Mouse (Mus musculus) gastrocnemius, adult 18-20 months (tissue): ENCODE measurements around the gene Ppp1r37. TPM values are rescaled to one million over a fixed set of nuclear protein-coding genes. Genes with fewer than 3 reads are reported as not detected.
A peak's percentile ranks its signal among the peaks of the same experiment; 100 is the strongest.

Experiments used
- DNase-seq: peaks from one replicate; pipeline ENCODE4 v3.0.0; 2021; ENCODE audit warnings: low spot score
- total RNA-seq, 2 experiments: library from RNA; stranded (reverse); gene quantifications; 2 replicates each; pipeline ENCODE4 v1.2.3; 2021

Ppp1r37 gene
- total RNA-seq, 2 experiments from 2014 or later: 43.4 to 47.5 TPM

GRCm38 (mm10) chr7:19503481-19504068 lies 59.3 kb downstream of the Ppp1r37 start:
- DNase-seq: peak; percentile 62

- DNase-seq: no peak
Measured at GRCm38 (mm10) chr7:19501658-19502057, 61.2 kb downstream of the Ppp1r37 start.

GRCm38 (mm10) chr7:19500420-19501363 lies 62.2 kb downstream of the Ppp1r37 start:
- no peak for DNase-seq

- no peak for DNase-seq
Measured at GRCm38 (mm10) chr7:19498326-19498725, 64.5 kb downstream of the Ppp1r37 start.

- DNase-seq: no peak
Measured at GRCm38 (mm10) chr7:19496214-19496555, 66.7 kb downstream of the Ppp1r37 start.

GRCm38 (mm10) chr7:19495521-19496213 lies 67.2 kb downstream of the Ppp1r37 start:
- DNase-seq: no peak

- no peak for DNase-seq
Measured at GRCm38 (mm10) chr7:19494751-19495474, 68.0 kb downstream of the Ppp1r37 start.

GRCm38 (mm10) chr7:19491731-19492130 lies 71.1 kb downstream of the Ppp1r37 start:
- peak; percentile 8 for DNase-seq

- DNase-seq: no peak
Measured at GRCm38 (mm10) chr7:19489525-19489924, 73.4 kb downstream of the Ppp1r37 start.

- DNase-seq: no peak
Measured at GRCm38 (mm10) chr7:19486549-19486948, 76.3 kb downstream of the Ppp1r37 start.

GRCm38 (mm10) chr7:19485488-19485887 lies 77.4 kb downstream of the Ppp1r37 start:
- no peak for DNase-seq

GRCm38 (mm10) chr7:19483281-19483680 lies 79.6 kb downstream of the Ppp1r37 start:
- no peak for DNase-seq

Other genes starting within 250 kb of the Ppp1r37 start
- 10 to 100 TPM; 30.0 to 30.8 TPM for gene Ercc1, start 218.3 kb downstream of the Ppp1r37 start, total RNA-seq
- 10 to 100 TPM; 10.8 to 11.4 TPM for gene Cd3eap, start 203.6 kb downstream of the Ppp1r37 start, total RNA-seq
- gene Ppp1r13l, start 203.3 kb downstream of the Ppp1r37 start, total RNA-seq: 1 to 10 TPM; 3.6 to 5.3 TPM
- gene Ercc2, start 181.1 kb downstream of the Ppp1r37 start, total RNA-seq: 10 to 100 TPM in 1 of 2 experiments, 1 to 10 TPM in 1; 9.0 to 10.6 TPM
- under 1 TPM in 1 of 2 experiments, not detected in 1; 0.21 TPM for gene Klc3, start 159.0 kb downstream of the Ppp1r37 start, total RNA-seq
- over 10,000 TPM; 37,972 to 42,859 TPM for gene Ckm, start 158.3 kb downstream of the Ppp1r37 start, total RNA-seq
- 10 to 100 TPM; 18.5 to 20.8 TPM for gene Mark4, start 104.3 kb downstream of the Ppp1r37 start, total RNA-seq
- gene Exoc3l2, start 99.7 kb downstream of the Ppp1r37 start, total RNA-seq: 1 to 10 TPM in 1 of 2 experiments, under 1 TPM in 1; 0.57 to 1.5 TPM
- gene Bloc1s3, start 54.7 kb downstream of the Ppp1r37 start, total RNA-seq: 1 to 10 TPM; 1.9 to 2.2 TPM
- 1 to 10 TPM; 9.0 to 9.4 TPM for gene Trappc6a, start 54.7 kb downstream of the Ppp1r37 start, total RNA-seq
- gene Nkpd1, start 45.2 kb downstream of the Ppp1r37 start, total RNA-seq: not detected
- under 1 TPM; 0.43 to 0.71 TPM for gene Zfp296, start 14.2 kb upstream of the Ppp1r37 start, total RNA-seq
- gene Gemin7, start 14.5 kb upstream of the Ppp1r37 start, total RNA-seq: 10 to 100 TPM; 72.9 to 81.2 TPM
- 10 to 100 TPM in 1 of 2 experiments, 1 to 10 TPM in 1; 8.7 to 10.4 TPM for gene Clasrp, start 41.4 kb upstream of the Ppp1r37 start, total RNA-seq
- 10 to 100 TPM in 1 of 2 experiments, 1 to 10 TPM in 1; 6.7 to 11.0 TPM for gene Relb, start 66.4 kb upstream of the Ppp1r37 start, total RNA-seq
- 10 to 100 TPM; 46.8 to 47.3 TPM for gene Clptm1, start 102.0 kb upstream of the Ppp1r37 start, total RNA-seq
- gene Apoc2, start 114.9 kb upstream of the Ppp1r37 start, total RNA-seq: under 1 TPM in 1 of 2 experiments, not detected in 1; 0.74 TPM
- gene Gm44805, start 118.3 kb upstream of the Ppp1r37 start, total RNA-seq: not detected
- gene Apoc4, start 118.4 kb upstream of the Ppp1r37 start, total RNA-seq: under 1 TPM in 1 of 2 experiments, not detected in 1; 0.95 TPM
- 1 to 10 TPM in 1 of 2 experiments, under 1 TPM in 1; 0.84 to 4.3 TPM for gene Apoc1, start 129.6 kb upstream of the Ppp1r37 start, total RNA-seq
- 10 to 100 TPM; 59.5 to 87.1 TPM for gene Apoe, start 136.1 kb upstream of the Ppp1r37 start, total RNA-seq
- gene Tomm40, start 152.4 kb upstream of the Ppp1r37 start, total RNA-seq: 10 to 100 TPM; 40.8 to 44.0 TPM
- 1 to 10 TPM in 1 of 2 experiments, under 1 TPM in 1; 0.64 to 2.0 TPM for gene Nectin2, start 187.4 kb upstream of the Ppp1r37 start, total RNA-seq
- 10 to 100 TPM; 17.4 to 28.5 TPM for gene Bcam, start 207.9 kb upstream of the Ppp1r37 start, total RNA-seq
- not detected for gene Cblc, start 233.7 kb upstream of the Ppp1r37 start, total RNA-seq